Mouse (Mus musculus) effector memory CD4-positive, alpha-beta T cell, adult 5 months (primary cell): ENCODE results near the gene Vmn1r172. TPM values are rescaled to one million over a fixed set of nuclear protein-coding genes. Genes with fewer than 3 reads are reported as not detected.

Experiments
- polyA plus RNA-seq: library from polyadenylated mRNA; unstranded; fragments of 100-300 nt; shearing (Covaris generic); gene quantifications from one replicate; pipeline ENCODE4 v1.2.1, GENCODE M21; 2017

Gene Vmn1r172
- polyA plus RNA-seq, result not detected

DNA sequence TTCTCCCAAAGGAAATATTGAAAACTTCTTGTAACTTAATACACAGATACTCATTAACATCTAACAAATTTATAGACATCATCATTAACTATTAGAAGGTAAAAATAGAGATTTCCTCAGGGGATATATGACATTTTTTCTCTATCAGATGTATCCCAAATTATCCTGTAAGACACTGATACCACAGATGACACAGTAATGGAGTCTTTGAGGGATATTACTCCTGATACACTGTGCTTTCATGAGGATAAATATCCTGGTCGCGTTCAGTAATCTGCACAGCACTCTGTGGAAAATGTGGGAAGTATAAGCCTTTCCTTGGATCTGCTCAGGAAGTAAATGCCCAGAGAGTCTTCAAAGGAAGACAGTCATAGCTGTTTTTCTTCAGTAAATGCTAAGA lies at the start of gene Vmn1r172:
Gene Vmn1r172 (plus strand): TSS at position 301 of the 400 bp plus-strand sequence.

DNA sequence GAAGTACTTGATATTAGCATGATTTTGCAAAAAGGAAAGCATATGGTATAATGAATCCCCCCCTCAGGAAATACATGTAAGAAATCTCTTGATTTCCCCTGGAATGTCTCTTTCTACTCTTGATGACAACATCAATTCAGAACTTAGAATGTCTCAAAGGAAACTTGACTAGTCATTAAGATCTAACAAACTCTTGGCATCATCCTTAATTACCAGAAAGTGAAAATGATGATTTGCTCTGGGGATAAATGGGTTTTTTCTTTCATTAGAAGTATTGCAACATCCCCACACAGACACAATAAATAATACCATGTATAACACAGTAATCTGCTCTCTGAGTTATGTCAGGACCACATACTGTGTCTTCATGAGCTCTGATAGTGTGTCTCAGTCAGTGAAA lies 27.7 kb upstream of the Vmn1r172 start, which contains the start of gene Vmn1r171:
Gene Vmn1r171 (plus strand): TSS at position 301 of the 400 bp plus-strand sequence.

DNA sequence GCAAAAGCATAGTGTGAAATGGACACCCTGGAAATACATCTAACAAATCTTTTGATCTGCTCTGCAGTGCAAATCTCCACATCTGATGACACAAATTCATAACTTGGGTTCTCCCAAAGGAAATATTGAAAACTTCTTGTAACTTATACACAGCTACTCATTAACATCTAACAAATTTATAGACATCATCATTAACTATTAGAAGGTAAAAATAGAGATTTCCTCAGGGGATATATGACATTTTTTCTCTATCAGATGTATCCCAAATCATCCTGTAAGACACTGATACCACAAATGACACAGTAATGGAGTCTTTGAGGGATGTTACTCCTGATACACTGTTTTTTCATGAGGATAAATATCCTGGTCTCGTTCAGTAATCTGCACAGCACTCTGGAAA lies 42.3 kb downstream of the Vmn1r172 start, which contains the start of gene Vmn1r173:
Gene Vmn1r173 (plus strand): TSS at position 301 of the 400 bp plus-strand sequence.

Other genes starting within 250 kb of the Vmn1r172 start
- not detected for gene Vmn1r167, start 151.1 kb upstream of the Vmn1r172 start, polyA plus RNA-seq
- 0.09 TPM for gene Vmn1r168, start 118.6 kb upstream of the Vmn1r172 start, polyA plus RNA-seq
- not detected for gene Vmn1r169, start 82.8 kb upstream of the Vmn1r172 start, polyA plus RNA-seq
- gene Vmn1r170, start 52.1 kb upstream of the Vmn1r172 start, polyA plus RNA-seq, result not detected
- gene Vmn1r171, start 27.6 kb upstream of the Vmn1r172 start, polyA plus RNA-seq, result not detected
- gene Vmn1r173, start 42.4 kb downstream of the Vmn1r172 start, polyA plus RNA-seq, result 0.07 TPM
- not detected for gene Vmn1r174, start 94.0 kb downstream of the Vmn1r172 start, polyA plus RNA-seq
- not detected for gene Vmn1r175, start 152.3 kb downstream of the Vmn1r172 start, polyA plus RNA-seq
- gene Vmn1r176, start 179.1 kb downstream of the Vmn1r172 start, polyA plus RNA-seq, result not detected
- not detected for gene Vmn1r177, start 208.1 kb downstream of the Vmn1r172 start, polyA plus RNA-seq
- not detected for gene Vmn1r178, start 233.7 kb downstream of the Vmn1r172 start, polyA plus RNA-seq